Mouse (Mus musculus) thymus, adult 2 months (tissue): ENCODE measurements at regions not wholly inside any gene's neighbourhood (a gene's known extent, or its start where the extent isn't known, plus 50 kb on each side); places are given as distances from the start of the nearest gene placed in this dataset.

Source experiments
- CTCF ChIP-seq: fragments of 200-500 bp; IDR thresholded peaks from 2 replicates; pipeline ENCODE4 v1.5.1; 2012; ENCODE audit warnings: mild to moderate bottlenecking, control low read depth, low read length, moderate library complexity, borderline replicate concordance; ENCODE audit not compliant: control insufficient read depth, poor library complexity, insufficient read depth; ENCODE audit errors: extremely low read depth
- POLR2A ChIP-seq: fragments of 200-500 bp; IDR thresholded peaks from 2 replicates; pipeline ENCODE4 v1.6.1; 2012; ENCODE audit warnings: mild to moderate bottlenecking, low read length, control low read depth, moderate library complexity; ENCODE audit not compliant: control insufficient read depth, poor library complexity, insufficient read depth; ENCODE audit errors: extremely low read depth

- TF ChIP-seq POLR2A (no peak), CTCF (no peak)
Observed at GRCm38 (mm10) chr10:111083861-111084260, 73.9 kb upstream of the Zdhhc17 start.
